Mouse (Mus musculus) heart, postnatal 25 days (tissue): Measurements from ENCODE around the gene Nt5c3. TPM values are rescaled to one million over a fixed set of nuclear protein-coding genes. Genes with fewer than 3 reads are reported as not detected.
"Not testable (repeated sequence)": the region's sequence is repeated elsewhere in the genome, so short reads cannot be mapped to it uniquely, and the experiment has no call there.

Experiments
- DNase-seq: peaks from one replicate; pipeline ENCODE4 v3.0.0; 2022; ENCODE audit warnings: low spot score
- intact Hi-C: fragments of 180-260 bp; cut with DNase I; formaldehyde crosslinking; loops from one replicate; pipeline ENCODE4 v1.15.1; 2025
- total RNA-seq, 2 experiments: library from RNA; stranded (reverse); gene quantifications; 2 replicates each; pipeline ENCODE4 v1.2.3; 2021

The Nt5c3 gene
- total RNA-seq, 2 experiments from 2014 or later, result 67.5 to 75.9 TPM

DNA sequence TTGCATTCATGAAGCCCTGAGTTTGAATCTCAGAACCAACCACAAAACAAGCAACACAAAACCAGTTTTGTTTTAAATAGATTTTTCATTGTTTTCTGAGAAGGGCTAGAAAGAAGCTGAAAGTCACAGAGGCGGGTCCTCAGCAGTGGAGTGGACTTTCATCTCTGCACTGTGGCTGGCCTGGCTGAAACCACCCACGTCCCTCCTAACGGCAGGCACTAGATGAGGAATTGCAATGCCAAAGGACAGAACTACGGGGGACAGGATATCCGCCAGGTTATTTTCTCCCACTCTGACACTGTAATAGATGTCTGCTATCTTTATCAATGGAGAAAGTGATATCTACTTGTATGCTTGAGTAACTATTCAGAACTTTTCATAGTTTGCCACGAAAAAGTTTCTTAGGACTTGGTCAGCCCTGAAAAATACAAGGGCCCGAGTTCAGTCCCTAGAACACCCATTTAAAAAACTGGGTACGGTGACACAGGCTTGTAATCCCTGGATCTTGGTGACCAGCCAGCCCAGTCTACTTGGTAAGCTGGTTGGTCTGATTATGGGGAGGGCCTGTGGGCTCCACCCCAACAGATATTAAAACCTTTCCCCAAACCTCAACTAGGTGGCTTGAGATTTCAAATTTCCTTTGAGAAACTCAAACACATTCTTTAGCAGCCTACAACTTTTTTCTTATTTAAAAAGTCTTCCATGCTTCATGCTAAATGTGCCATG lies 17.4 kb downstream of the Nt5c3 start:
- DNase-seq, result no peak
- intact Hi-C loops, result no loop called here

DNA sequence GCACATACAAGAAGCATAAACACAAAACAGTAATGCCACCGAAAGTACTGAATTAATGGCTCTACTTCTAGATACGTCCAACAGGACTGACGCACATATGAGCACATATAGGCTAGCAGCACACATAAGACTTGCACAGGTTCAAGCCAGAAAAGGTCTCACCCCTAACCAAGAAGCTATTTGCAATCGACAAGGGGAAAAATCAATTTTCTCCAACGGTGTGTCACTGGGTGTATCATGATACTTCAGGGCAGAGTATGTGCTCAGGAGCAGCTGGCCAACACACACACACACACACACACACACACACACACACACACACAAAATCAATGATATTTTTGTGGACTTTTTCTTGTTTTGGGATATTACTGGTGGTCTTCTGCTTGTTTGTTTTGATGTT lies 18.2 kb downstream of the Nt5c3 start:
- intact Hi-C loops, result no loop called here
- no peak for DNase-seq

DNA sequence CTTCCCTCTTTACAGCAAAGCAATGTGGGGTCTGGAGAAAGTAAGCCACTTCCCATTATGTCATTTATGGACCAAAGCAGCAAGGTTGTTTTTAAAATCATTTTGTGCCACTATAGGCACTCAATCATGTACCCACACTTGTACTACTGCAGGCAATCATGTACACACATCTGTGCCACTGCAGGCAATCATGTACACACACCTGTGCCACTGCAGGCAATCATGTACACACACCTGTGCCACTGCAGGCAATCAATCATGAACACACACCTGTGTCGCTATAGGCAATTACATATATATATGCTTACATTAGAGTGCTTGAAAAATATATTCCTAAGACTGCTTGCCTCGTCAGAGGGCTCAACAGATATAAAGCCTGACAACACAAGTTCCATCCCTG lies 18.8 kb downstream of the Nt5c3 start:
- DNase-seq, result no peak
- intact Hi-C loops, result no loop called here

DNA sequence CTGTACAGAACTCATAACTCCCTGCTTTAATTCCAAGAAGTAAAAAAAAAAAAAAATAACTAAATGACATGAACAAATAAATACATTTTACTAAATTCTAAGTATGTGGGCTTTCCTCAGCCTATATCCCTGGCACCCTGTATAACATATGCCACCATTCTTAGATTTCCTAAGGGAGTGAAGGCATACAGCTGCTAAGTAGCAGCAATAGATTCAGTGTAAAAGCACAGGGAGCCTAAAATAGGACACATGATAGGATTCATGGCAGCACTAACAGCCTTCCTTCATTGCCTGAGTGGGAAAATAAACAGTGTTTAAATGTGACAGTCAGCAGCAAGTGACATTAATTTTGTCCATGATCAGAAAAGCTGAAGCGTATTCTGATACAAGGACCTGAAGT lies 19.4 kb downstream of the Nt5c3 start:
- DNase-seq, result no peak
- intact Hi-C loops, result no loop called here

DNA sequence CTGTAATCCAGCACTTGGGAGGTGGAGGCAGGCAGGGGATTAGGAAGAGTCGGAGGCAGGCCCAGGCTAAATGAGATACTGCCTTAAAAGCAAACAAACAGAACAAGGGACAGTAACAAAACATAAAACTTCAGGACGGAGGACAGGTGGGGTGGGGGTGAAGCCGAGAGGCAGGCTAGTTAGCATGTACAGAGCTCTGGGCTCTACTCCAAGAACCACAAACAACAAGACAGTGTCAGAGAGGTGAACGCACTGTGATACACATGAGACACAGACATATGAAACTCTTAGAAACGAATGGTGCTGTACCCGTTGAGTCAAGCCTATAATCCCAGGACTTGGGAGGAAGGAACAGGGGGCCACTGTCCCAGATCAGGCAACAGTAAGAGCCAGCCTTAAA lies 19.9 kb downstream of the Nt5c3 start:
- intact Hi-C loops, result no loop called here
- DNase-seq, result no peak

DNA sequence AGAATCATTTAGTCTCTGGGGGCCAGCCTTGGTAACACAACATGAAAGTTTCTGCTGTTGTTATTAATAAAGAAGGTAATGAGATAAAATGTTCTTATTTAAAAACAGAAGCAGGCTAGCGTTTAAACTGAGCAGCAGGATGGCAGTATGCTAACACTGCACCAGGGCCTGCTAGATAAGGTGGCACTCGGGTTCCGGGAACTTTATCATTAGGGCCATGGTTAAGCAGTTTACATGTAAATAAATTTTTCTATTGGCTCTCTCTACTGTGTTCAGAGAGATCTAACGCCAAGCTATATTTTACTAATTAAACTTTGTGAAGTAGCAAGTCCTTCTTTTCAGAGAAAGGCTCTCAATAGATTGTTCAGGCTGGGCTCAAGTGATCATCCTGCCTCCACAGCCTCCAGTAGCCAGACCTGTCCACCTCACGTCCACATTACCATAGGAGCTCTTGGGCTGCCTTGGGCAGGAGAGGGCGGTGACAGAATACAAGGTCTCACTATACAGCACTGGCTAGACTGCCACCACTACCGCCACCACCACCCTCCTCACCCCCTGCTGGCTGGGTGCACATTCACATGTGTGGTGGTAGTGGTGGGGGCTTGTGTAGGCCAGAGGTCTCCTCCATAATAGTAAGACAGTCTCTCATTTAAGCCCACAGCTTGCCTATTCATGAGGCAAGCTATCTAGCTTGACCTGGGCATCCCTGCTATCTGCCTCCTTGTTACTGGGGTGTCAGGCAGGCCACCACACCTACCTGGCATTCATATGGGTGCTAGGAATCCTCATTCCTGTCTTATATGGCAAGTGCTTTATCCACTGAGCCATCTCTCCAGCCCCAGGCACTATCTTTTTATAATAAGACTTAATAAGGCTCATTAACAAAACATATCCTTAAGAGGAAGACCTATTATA lies 20.9 kb downstream of the Nt5c3 start:
- no peak for DNase-seq
- intact Hi-C loops, result loop anchor here (1.0 kb wide), 1 partner anchor 93 kb away; no protein-coding TSS in a partner anchor

DNA sequence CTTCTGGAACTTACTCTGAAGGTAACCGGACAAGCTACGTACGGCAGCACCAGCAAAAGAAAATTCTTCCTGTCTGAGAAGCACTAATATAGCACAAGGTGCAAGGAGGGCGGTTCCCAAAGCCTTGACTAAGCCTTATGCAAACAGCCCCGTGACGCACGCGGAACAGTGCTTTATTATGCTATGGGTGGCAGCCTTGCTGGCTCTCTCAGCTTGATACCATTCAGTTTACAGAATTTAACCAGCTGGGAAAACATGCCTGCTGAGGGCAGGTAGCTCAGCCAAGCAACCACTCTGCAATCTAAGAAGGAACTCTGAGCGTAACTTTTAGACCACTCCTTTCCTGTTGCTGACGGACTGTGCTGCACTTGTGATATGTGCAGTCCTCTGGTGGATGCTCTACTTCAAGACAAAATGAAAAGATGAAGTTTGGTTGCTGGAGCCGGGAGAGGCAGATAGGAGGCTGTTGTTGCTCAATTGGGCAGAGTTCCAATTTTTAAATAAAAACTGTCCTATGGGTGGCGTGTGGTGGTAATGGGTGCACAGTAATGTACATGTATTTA lies 21.8 kb downstream of the Nt5c3 start:
- peak; percentile 23 for DNase-seq
- intact Hi-C loops, result loop anchor here (1.0 kb wide), 1 partner anchor 92 kb away; no protein-coding TSS in a partner anchor

DNA sequence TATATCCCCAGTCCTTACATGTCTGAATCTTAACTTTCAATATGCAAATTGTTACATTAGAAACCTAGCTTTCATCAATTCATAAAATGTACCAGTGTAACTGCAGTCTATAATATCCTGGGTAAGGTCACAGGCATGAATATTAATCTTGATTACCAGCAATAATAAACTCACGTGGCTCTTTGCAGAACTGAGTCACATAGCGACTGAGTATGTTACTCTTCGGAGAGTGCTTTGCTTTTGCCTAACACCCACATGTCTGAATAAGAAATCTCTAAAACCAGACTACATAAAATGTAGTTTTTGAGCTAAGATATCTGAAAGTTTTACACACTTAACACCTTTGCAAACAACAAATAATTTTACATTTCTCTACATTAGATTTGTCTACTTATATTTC lies 22.4 kb downstream of the Nt5c3 start:
- DNase-seq, result no peak
- intact Hi-C loops, result no loop called here

DNA sequence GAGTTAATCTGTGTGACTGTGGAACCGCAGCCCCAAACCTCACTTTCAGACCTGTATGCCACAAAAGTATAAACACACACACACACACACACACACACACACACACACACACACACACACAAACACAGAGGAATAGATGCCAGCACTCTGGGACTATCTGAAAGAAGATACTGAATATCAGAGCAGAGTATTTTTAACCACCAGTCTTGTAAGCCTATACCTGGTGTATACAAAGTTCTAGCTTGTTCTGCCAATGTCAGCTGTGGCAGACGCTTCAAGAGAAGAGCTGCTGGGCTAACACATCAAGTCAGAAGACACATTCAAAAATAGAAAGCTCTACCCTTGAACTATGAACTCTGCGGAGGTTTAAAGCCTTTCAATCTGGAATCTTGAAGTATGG lies 24.1 kb downstream of the Nt5c3 start:
- intact Hi-C loops, result no loop called here

DNA sequence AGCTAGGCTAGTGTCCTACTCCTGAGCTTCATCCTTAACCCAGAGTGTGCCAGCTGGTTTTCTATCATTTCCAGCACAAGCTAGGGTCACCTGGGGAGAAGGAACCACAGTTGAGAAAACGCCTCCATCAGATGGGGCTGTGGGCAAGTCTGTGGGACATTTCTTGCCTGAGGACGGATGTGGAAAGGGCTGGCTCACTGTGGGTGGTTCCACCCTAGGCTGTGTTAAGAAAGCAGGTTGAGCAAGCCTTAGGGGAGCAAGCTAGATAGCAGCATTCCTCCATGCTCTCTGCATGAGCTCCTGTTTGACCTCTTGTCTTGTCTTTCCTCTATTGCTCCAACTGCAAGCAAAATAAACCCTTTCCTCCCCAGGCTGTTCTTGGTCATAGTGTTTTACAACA lies 33.0 kb downstream of the Nt5c3 start:
- no peak for DNase-seq

More for the DNA sequence above, 24.1 kb downstream of the Nt5c3 start:
- no peak for DNase-seq

DNA sequence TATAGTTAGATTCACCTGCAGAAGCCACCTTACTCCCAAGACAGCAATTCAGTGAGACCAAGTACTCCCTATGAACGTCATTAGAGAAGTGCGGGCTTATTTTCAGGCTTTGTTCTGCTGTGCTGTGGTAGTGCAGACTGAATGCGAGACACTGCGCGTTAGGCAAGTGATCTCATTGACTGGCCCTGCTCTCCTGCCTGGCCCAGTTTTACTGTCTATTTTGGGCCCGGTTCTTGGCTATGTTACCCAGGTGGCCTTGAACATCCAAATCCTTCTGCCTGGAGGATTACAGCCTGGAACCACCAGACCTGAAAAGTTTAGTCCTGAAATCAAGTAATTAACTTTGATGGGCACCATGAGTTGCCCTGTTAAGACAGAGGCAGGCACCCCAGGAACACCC lies 35.2 kb downstream of the Nt5c3 start:
- no peak for DNase-seq
- intact Hi-C loops, result no loop called here

More for the DNA sequence above, 33.0 kb downstream of the Nt5c3 start:
- intact Hi-C loops, result no loop called here

DNA sequence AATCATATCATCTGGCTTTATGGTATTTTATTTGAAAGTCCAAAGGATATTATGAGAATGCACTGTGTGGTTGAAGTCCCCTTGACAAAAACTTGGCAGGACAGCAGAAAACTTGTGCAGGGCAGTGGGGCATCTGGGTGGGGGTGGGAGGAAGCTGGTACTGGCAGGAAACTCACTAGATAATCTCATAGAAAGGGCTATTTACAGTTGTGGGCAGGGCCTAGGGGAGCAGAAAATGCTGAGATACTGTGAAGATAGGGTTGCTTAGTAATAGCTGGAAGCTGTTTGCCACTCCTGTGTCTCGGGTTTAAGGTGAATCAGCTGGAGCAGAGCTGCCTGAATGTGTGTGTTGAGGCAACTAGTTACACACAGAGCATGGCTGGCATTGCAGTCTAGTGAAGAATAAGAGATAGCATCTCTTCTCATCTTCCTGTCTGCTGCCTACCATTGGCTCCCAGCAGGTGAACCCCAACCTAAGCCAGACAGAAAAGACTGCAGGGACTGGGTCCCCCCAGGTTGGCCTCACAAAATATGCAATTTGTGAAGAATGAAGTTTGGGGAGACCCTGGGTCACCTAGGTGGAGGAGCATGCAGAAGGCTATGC lies 44.3 kb downstream of the Nt5c3 start:
- no peak for DNase-seq
- intact Hi-C loops, result no loop called here

DNA sequence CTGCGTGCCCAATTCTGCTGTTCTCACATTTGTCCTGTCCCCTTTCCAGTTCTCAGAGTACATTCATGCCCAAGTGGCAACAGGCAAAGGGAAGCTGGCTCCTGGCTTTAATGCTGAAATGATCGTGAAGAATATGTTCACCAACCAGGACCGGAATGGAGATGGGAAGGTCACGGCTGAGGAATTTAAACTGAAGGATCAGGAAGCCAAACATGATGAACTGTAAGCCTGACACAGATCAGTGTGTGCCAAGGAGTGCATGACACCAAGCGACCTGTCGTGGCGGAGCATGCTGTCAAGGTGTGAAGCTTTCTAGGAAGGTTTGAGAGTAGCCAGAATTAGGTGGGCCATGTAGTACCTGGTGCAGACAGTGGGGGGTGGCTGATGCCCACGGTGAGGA lies 45.7 kb downstream of the Nt5c3 start:
- intact Hi-C loops, result no loop called here
- DNase-seq, result no peak

DNA sequence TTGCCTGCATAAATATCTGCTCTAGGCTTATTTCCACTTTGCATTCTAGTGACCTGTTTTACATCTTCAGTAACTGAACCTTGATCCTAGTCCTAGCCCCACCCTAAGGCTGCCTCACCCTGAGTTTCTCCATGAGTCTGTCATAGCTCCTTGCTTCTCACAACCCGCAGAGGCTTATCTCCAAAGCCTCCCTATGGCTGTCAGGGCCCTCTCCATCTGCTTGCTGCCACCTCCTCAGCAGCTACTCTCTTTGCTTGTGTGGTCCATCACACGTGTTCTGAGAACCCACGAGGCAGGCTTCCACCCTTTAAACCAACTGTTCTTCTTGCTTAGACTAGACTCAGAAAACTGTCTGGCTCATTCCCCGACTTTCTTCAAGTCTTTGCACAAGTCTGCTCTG lies 46.9 kb downstream of the Nt5c3 start:
- DNase-seq, result no peak
- intact Hi-C loops, result no loop called here

DNA sequence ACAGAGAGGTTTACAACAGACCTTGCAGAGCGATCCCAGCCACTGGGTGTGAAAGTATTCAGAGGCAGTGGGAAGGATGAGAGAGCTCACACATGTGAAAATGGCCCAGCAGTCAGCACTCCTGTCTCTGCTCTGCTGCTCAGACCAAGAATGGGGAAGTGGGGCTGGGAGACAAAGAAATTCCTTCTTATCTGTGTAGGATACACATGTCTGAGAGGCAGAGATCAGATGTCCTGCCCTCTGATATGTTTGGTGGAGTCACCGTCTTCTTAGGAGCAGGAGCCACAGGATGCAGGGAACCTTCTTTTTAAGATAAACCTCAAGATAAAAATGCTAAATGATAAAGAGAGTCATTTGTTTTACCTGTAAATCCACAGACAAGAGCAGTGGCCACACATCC lies 53.7 kb downstream of the Nt5c3 start:
- DNase-seq, result no peak
- intact Hi-C loops, result no loop called here

DNA sequence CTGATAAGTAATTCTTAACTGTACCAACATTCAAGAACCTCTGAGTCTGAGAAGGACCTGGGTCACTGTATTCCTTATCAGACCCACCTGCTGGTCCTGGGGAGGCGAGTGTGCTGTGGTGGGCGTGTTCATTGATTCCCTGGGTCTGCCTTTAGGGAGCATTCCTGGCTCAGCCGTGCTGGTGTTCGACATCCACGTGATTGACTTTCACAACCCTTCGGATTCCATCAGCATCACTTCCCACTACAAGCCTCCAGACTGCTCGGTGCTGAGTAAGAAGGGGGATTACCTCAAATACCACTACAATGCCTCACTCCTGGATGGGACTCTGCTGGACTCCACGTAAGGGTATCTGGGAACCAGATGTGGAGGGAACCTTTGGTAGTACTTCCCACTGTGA lies 55.2 kb downstream of the Nt5c3 start:
- DNase-seq, result no peak
- intact Hi-C loops, result no loop called here

DNA sequence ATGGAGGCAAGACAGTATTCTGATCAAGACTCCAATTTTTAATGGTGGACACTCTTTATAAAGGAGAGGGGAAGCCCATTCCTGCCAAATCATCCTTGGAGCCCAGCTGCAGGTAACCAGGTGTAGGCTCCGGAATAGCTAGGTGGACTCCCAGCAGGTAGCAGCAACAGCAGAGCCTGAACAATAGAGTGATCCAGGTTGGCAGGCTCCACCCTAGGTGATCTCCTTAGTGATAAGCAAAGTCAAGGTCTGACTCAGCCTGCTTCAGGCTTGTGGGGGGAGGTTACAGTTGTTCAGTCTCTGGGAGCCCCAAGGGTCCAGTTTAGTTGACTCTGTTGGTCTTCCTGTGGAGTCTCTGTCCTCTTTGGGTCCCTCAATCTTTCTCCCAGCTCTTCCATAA lies 56.8 kb downstream of the Nt5c3 start:
- DNase-seq, intact Hi-C loops: not testable (repeated sequence)

DNA sequence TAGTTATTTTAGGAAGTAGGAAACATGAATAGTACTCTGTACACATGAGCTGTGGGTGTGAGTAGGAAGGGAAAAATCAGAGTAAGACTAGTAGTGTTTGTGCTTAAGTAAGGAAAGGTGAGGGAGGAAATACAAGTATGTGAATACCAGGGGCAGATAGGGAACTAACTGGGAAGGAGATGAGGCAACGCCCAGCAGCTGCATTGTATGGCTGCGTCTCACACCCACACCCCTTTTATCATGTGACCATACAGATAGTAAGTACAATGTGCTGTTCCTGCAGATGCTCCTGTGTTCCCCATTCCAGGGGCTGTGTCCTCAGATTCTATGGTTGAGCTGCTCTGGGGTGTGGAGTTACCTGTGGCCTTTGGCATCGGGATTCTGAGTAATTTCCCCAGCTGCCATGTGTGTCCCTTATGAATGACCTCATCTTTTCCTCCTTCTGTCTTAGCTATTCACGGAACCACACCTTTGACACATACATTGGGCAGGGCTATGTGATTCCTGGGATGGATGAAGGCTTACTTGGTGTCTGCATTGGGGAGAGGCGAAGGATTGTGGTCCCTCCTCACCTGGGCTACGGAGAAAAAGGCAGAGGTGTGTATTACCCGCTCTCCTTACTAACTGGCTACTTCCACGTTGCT lies 63.4 kb downstream of the Nt5c3 start:
- intact Hi-C loops, result no loop called here

DNA sequence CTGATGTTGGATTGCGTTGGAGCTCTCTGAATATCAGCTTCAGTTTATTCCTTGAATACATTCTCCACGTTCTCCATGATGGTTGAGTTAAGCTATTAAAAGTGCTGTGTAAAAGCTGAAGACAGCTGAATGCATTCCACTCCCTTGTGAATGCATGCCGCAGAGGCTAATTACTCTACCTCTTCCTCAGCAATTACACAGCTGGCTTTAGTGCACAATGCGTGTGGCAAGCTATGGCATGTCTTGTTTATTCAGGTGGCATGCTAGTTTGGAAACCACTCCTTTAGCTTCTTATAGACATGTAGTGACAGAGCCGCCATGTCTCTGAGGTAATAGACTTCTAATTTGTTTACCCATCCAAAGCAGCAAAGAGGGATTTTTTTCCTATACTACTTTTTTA lies 67.0 kb downstream of the Nt5c3 start:
- intact Hi-C loops, result no loop called here
- no peak for DNase-seq

More for the DNA sequence above, 63.4 kb downstream of the Nt5c3 start:
- DNase-seq, result no peak

DNA sequence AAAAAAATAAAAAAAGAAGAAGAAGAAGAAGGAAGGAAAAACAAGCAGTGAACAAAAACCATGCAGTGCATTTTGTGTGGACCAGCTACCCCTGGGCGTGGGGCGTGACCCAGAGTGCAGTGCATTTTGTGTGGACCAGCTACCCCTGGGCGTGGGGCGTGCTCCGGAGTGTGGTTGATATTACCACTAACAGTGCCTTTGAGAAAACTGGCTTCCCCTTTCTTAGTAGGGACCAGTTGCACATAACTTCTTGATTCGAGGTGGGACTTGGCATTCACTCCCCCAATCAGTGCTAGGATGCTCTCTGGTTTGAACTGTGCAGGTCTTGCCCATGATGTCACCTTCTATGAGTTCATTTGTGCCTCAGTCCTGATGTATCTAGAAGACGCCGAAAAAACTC lies 68.9 kb downstream of the Nt5c3 start:
- DNase-seq, result no peak
- intact Hi-C loops, result no loop called here
